Mouse (Mus musculus): ENCODE data around the gene Zfp652. TPM values are rescaled to one million over a fixed set of nuclear protein-coding genes. Genes with fewer than 3 reads are reported as not detected.

Zfp652 gene
- polyA plus RNA-seq, 1 experiment from 2014 or later, result 23.2 TPM

- no peak overlapping the region for H3K4me2 ChIP-seq (ENCODE audit: low read depth, low read length)
- no peaks in the 10 kb centered on the region for H3K36me3 ChIP-seq (ENCODE audit: control insufficient read depth, insufficient read depth, low read length)
- WGBS, result 84% methylated on average over 8 of the region's 8 CpGs
- H3K4me3 ChIP-seq (ENCODE audit: low read length), result no peak overlapping the region
- H3K27me3 ChIP-seq (ENCODE audit: control insufficient read depth, insufficient read depth, low read depth, low read length), result no peaks in the 10 kb centered on the region; the same call in 1 of the 2 replicates
- no peak overlapping the region for H3K9ac ChIP-seq (ENCODE audit: low read length)
- no peaks in the 10 kb centered on the region for H3K4me1 ChIP-seq (replicated peaks; ENCODE audit: control insufficient read depth, insufficient read depth, low read length)
- H3K27ac ChIP-seq (ENCODE audit: low read length), result no peak overlapping the region
- H3K9me3 ChIP-seq (ENCODE audit: control insufficient read depth, low read length), result no peaks in the 10 kb centered on the region
- ATAC-seq (ENCODE audit: low read depth), result no peak
Measured at GRCm38 (mm10) chr11:95819138-95819537, 106.7 kb downstream of the Zfp652 start.

- Histone ChIP-seq H3K36me3 (ENCODE audit: control insufficient read depth, insufficient read depth, low read length) (no peaks in the 10 kb centered on the region), H3K27ac (ENCODE audit: low read length) (no peak overlapping the region), H3K9ac (ENCODE audit: low read length) (no peak overlapping the region), H3K27me3 (ENCODE audit: control insufficient read depth, insufficient read depth, low read depth, low read length) (peaks cover 11% of the 10 kb centered on the region), H3K9me3 (ENCODE audit: control insufficient read depth, low read length) (no peaks in the 10 kb centered on the region), H3K4me3 (ENCODE audit: low read length) (no peak overlapping the region), H3K4me2 (ENCODE audit: low read depth, low read length) (no peak overlapping the region), H3K4me1 (replicated peaks; ENCODE audit: control insufficient read depth, insufficient read depth, low read length) (peaks cover 7% of the 10 kb centered on the region)
- ATAC-seq (ENCODE audit: low read depth), result no peak
- WGBS, result 82% methylated on average over 3 of the region's 3 CpGs
Measured at GRCm38 (mm10) chr11:95821511-95821910, 109.0 kb downstream of the Zfp652 start.

DNA sequence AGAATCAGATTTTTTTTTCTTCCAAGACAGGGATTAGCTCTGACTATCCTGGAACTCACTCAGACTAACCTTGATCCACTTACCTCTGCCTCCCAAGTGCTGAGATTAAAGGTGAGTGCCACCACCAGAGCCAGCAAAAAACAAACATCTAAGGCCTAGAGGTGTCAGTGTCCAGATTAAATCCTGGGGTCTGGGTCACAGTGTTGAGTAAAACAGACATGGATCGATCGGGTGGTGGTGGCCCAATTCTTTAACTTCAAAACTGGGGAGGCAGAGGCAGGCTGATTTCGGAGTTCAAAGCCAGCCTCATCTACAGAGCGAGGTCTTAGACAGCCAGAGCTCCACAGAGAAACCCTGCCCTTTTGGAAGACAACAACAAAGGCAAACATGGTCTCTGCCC lies 110.0 kb downstream of the Zfp652 start:
- H3K4me1 ChIP-seq (replicated peaks; ENCODE audit: control insufficient read depth, insufficient read depth, low read length), result peaks cover 7% of the 10 kb centered on the region
- no peaks in the 10 kb centered on the region for H3K9me3 ChIP-seq (ENCODE audit: control insufficient read depth, low read length)
- H3K9ac ChIP-seq (ENCODE audit: low read length), result no peak overlapping the region
- ATAC-seq (ENCODE audit: low read depth), result no peak
- no peak overlapping the region for H3K4me3 ChIP-seq (ENCODE audit: low read length)
- H3K27me3 ChIP-seq (ENCODE audit: control insufficient read depth, insufficient read depth, low read depth, low read length), result peaks cover 19% of the 10 kb centered on the region
- no peaks in the 10 kb centered on the region for H3K36me3 ChIP-seq (ENCODE audit: control insufficient read depth, insufficient read depth, low read length)
- H3K4me2 ChIP-seq (ENCODE audit: low read depth, low read length), result no peak overlapping the region
- 90% methylated on average over 4 of the region's 4 CpGs for WGBS
- no peak overlapping the region for H3K27ac ChIP-seq (ENCODE audit: low read length)

- H3K27ac ChIP-seq (ENCODE audit: low read length), result 0 out of 2 replicates have a peak within 1 kb of the TSS, but pooled peaks have one; percentile 9
- peak; percentile 98 for ATAC-seq (ENCODE audit: low read depth)
- H3K4me2 ChIP-seq (ENCODE audit: low read depth, low read length), result peak within 1 kb of the TSS; percentile 99
- H3K9ac ChIP-seq (ENCODE audit: low read length), result peak within 1 kb of the TSS; percentile 75
- H3K27me3 ChIP-seq (ENCODE audit: control insufficient read depth, insufficient read depth, low read depth, low read length), result peaks cover 31% of the 10 kb centered on the region
- H3K4me1 ChIP-seq (replicated peaks; ENCODE audit: control insufficient read depth, insufficient read depth, low read length), result peaks cover 7% of the 10 kb centered on the region
- no peaks in the 10 kb centered on the region for H3K9me3 ChIP-seq (ENCODE audit: control insufficient read depth, low read length)
- WGBS, result under 1% methylated on average over 51 of the region's 78 CpGs
- no peaks in the 10 kb centered on the region for H3K36me3 ChIP-seq (ENCODE audit: control insufficient read depth, insufficient read depth, low read length)
- H3K4me3 ChIP-seq (ENCODE audit: low read length), result peak within 1 kb of the TSS; percentile 66
Measured at GRCm38 (mm10) chr11:95824071-95824876, 111.8 kb downstream of the Zfp652 start, which contains the start of gene Phospho1. Gene Phospho1 (plus strand): TSS chr11:95824499.

DNA sequence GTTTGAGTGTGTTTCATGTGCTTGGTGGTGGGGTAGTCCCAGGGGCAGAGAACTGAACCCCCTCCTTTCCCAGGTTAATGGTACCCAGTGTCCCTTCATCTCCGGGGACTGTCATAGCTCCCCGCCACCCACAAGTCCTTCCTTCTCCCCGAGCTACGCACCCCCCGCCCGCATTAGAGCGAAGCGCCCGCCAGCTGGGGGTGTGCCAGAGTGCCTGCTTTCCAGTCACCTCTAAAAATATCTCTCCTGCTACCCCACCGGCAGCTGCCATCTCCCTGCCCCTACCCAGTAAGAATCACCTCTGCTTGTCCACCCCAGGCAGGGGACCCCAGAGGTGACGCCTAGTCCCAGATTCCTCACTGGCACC lies 112.4 kb downstream of the Zfp652 start:
- 1% methylated on average over 10 of the region's 11 CpGs for WGBS
- Histone ChIP-seq H3K36me3 (ENCODE audit: control insufficient read depth, insufficient read depth, low read length) (no peaks in the 10 kb centered on the region), H3K9ac (ENCODE audit: low read length) (peak overlapping the region; percentile 67), H3K4me1 (replicated peaks; ENCODE audit: control insufficient read depth, insufficient read depth, low read length) (peaks cover 7% of the 10 kb centered on the region), H3K27me3 (ENCODE audit: control insufficient read depth, insufficient read depth, low read depth, low read length) (peaks cover 37% of the 10 kb centered on the region), H3K9me3 (ENCODE audit: control insufficient read depth, low read length) (no peaks in the 10 kb centered on the region), H3K4me3 (ENCODE audit: low read length) (peak overlapping the region; percentile 66), H3K4me2 (ENCODE audit: low read depth, low read length) (peak overlapping the region; percentile 99), H3K27ac (ENCODE audit: low read length) (no peak overlapping the region)
- peak; percentile 18 for ATAC-seq (ENCODE audit: low read depth)

GRCm38 (mm10) chr11:95825625-95826024 lies 113.2 kb downstream of the Zfp652 start:
- H3K4me2 ChIP-seq (ENCODE audit: low read depth, low read length), result no peak overlapping the region
- no peak for ATAC-seq (ENCODE audit: low read depth)

DNA sequence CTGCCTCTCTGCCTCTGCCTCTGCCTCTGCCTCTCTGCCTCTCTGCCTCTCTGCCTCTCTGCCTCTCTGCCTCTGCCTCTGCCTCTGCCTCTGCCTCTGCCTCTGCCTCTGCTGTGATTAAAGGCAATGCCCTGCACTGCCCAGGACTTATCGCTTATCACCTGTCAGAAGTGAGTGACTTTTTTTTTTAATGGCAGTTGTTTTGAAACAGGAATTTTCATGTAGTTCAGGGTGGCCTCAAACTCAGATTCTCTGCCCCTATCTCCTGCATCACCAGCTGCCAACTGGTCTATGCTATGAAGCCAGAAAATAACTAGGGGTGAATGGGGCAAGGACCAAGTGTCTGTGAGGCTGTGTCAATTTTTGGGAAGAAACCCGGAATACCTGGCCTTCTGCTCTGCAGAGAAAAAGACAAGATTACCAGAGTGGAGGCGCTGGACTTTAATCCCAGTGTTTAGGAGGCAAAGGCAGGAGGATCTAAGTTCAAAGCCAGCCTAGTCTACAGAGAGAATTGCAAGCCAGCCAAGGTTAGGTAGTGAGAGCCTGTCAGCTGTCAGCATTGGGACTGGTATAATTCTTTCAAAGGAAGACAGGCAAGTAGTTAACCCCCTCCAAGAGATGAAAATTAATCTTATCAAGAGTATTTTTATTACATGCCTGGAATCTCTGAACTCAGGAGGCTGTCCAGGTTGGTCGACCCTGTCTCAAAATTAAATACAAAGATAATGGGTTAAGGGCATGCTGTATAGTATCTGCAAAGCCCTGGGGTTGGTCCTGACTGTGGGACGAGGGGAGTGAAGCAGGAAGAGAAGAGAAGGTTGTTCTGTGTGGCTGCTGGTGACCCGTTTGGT lies 114.1 kb downstream of the Zfp652 start:
- H3K27me3 ChIP-seq (ENCODE audit: control insufficient read depth, insufficient read depth, low read depth, low read length), result peaks cover 54% of the 10 kb centered on the region
- H3K36me3 ChIP-seq (ENCODE audit: control insufficient read depth, insufficient read depth, low read length), result no peaks in the 10 kb centered on the region
- peaks cover 22% of the 10 kb centered on the region for H3K4me1 ChIP-seq (replicated peaks; ENCODE audit: control insufficient read depth, insufficient read depth, low read length)
- no peak for ATAC-seq (ENCODE audit: low read depth)
- no peak overlapping the region for H3K9ac ChIP-seq (ENCODE audit: low read length)
- H3K4me2 ChIP-seq (ENCODE audit: low read depth, low read length), result no peak overlapping the region
- H3K27ac ChIP-seq (ENCODE audit: low read length), result no peak overlapping the region
- no peak overlapping the region for H3K4me3 ChIP-seq (ENCODE audit: low read length)
- WGBS, result 46% methylated on average over 6 of the region's 6 CpGs
- H3K9me3 ChIP-seq (ENCODE audit: control insufficient read depth, low read length), result no peaks in the 10 kb centered on the region

More at GRCm38 (mm10) chr11:95825625-95826024, 113.2 kb downstream of the Zfp652 start:
- Histone ChIP-seq H3K4me1 (replicated peaks; ENCODE audit: control insufficient read depth, insufficient read depth, low read length) (peaks cover 14% of the 10 kb centered on the region), H3K27ac (ENCODE audit: low read length) (no peak overlapping the region), H3K36me3 (ENCODE audit: control insufficient read depth, insufficient read depth, low read length) (no peaks in the 10 kb centered on the region), H3K9ac (ENCODE audit: low read length) (no peak overlapping the region), H3K4me3 (ENCODE audit: low read length) (no peak overlapping the region), H3K27me3 (ENCODE audit: control insufficient read depth, insufficient read depth, low read depth, low read length) (peaks cover 45% of the 10 kb centered on the region), H3K9me3 (ENCODE audit: control insufficient read depth, low read length) (no peaks in the 10 kb centered on the region)
- 45% methylated on average over 3 of the region's 3 CpGs for WGBS

- Histone ChIP-seq H3K4me2 (ENCODE audit: low read depth, low read length) (no peak overlapping the region), H3K36me3 (ENCODE audit: control insufficient read depth, insufficient read depth, low read length) (no peaks in the 10 kb centered on the region), H3K9me3 (ENCODE audit: control insufficient read depth, low read length) (no peaks in the 10 kb centered on the region), H3K27ac (ENCODE audit: low read length) (no peak overlapping the region), H3K27me3 (ENCODE audit: control insufficient read depth, insufficient read depth, low read depth, low read length) (peaks cover 58% of the 10 kb centered on the region), H3K4me3 (ENCODE audit: low read length) (no peak overlapping the region), H3K4me1 (replicated peaks; ENCODE audit: control insufficient read depth, insufficient read depth, low read length) (peaks cover 22% of the 10 kb centered on the region), H3K9ac (ENCODE audit: low read length) (no peak overlapping the region)
- 19% methylated on average over 3 of the region's 3 CpGs for WGBS
- no peak for ATAC-seq (ENCODE audit: low read depth)
Measured at GRCm38 (mm10) chr11:95827168-95827447, 114.6 kb downstream of the Zfp652 start.

GRCm38 (mm10) chr11:95827464-95828085 lies 115.1 kb downstream of the Zfp652 start:
- ATAC-seq (ENCODE audit: low read depth), result no peak
- no peak overlapping the region for H3K4me2 ChIP-seq (ENCODE audit: low read depth, low read length)
- peaks cover 63% of the 10 kb centered on the region for H3K27me3 ChIP-seq (ENCODE audit: control insufficient read depth, insufficient read depth, low read depth, low read length)
- H3K9ac ChIP-seq (ENCODE audit: low read length), result no peak overlapping the region
- peaks cover 22% of the 10 kb centered on the region for H3K4me1 ChIP-seq (replicated peaks; ENCODE audit: control insufficient read depth, insufficient read depth, low read length)
- no peaks in the 10 kb centered on the region for H3K36me3 ChIP-seq (ENCODE audit: control insufficient read depth, insufficient read depth, low read length)
- WGBS, result 13% methylated on average over 3 of the region's 3 CpGs
- no peak overlapping the region for H3K4me3 ChIP-seq (ENCODE audit: low read length)
- H3K9me3 ChIP-seq (ENCODE audit: control insufficient read depth, low read length), result no peaks in the 10 kb centered on the region
- no peak overlapping the region for H3K27ac ChIP-seq (ENCODE audit: low read length)
